Mouse (Mus musculus) bone marrow macrophage, adult 2 months (primary cell): ENCODE data around the gene Ptp4a2.

ENCODE experiments used
- CTCF ChIP-seq: IDR thresholded peaks from 2 replicates; pipeline ENCODE4 v1.5.1; 2012; ENCODE audit warnings: low read depth, mild to moderate bottlenecking, low read length, moderate library complexity
- POLR2A ChIP-seq: IDR thresholded peaks from 2 replicates; pipeline ENCODE4 v1.6.1; 2012; ENCODE audit warnings: mild to moderate bottlenecking, low read depth, low read length, borderline replicate concordance

- TF ChIP-seq CTCF: no peak
- no peak for TF ChIP-seq POLR2A
These were observed 51.3 kb downstream of the Ptp4a2 start for GRCm38 (mm10) chr4:129862357-129862756.
